Mouse (Mus musculus) heart, postnatal 0 days (tissue): Measurements from ENCODE around the gene Ube2d3. TPM values are rescaled to one million over a fixed set of nuclear protein-coding genes. Genes with fewer than 3 reads are reported as not detected.

Experiments
- ATAC-seq: fragments of 200-750 bp; cut with Nextera tagmentation; 2 replicates; pipeline ENCODE4 v1.8.0; 2017; ENCODE audit warnings: low read depth, moderate number of reproducible peaks, moderate library complexity; ENCODE audit not compliant: insufficient read depth
- DNase-seq: peaks from one replicate; pipeline ENCODE4 v3.0.0-alpha.2; 2016; ENCODE audit warnings: low spot score
- H3K27ac ChIP-seq: fragments of 300-500 bp; sonication (generic); 2 replicates; pipeline ENCODE4 v1.5.1; 2014; ENCODE audit warnings: low read depth, mild to moderate bottlenecking
- H3K27me3 ChIP-seq: fragments of 300-500 bp; sonication (generic); 2 replicates; pipeline ENCODE4 v1.6.1; 2014; ENCODE audit warnings: low read length, mixed read lengths; ENCODE audit not compliant: control insufficient read depth, insufficient read depth
- H3K36me3 ChIP-seq: fragments of 300-500 bp; sonication (generic); replicated peaks from 2 replicates; pipeline ENCODE4 v1.6.1; 2014; ENCODE audit warnings: low read length, mixed read lengths; ENCODE audit not compliant: control insufficient read depth, insufficient read depth
- H3K4me1 ChIP-seq: fragments of 300-500 bp; sonication (generic); 2 replicates; pipeline ENCODE4 v1.6.1; 2014; ENCODE audit warnings: antibody characterized with exemption; ENCODE audit not compliant: control insufficient read depth, insufficient read depth
- H3K4me2 ChIP-seq: fragments of 300-500 bp; sonication (generic); 2 replicates; pipeline ENCODE4 v1.6.1; 2014; ENCODE audit warnings: low read depth, mild to moderate bottlenecking, low read length, moderate library complexity
- H3K4me3 ChIP-seq: fragments of 300-500 bp; sonication (generic); 2 replicates; pipeline ENCODE4 v1.5.1; 2014; ENCODE audit warnings: low read depth, low read length
- H3K9ac ChIP-seq: fragments of 300-500 bp; sonication (generic); replicated peaks from 2 replicates; pipeline ENCODE4 v1.6.1; 2014; ENCODE audit warnings: low read depth, low read length, mixed read lengths
- H3K9me3 ChIP-seq: fragments of 300-500 bp; sonication (generic); replicated peaks from 2 replicates; pipeline ENCODE4 v1.6.1; 2016; ENCODE audit warnings: low read length; ENCODE audit not compliant: control insufficient read depth
- CTCF ChIP-seq: IDR thresholded peaks from 2 replicates; pipeline ENCODE4 v1.5.1; 2016; ENCODE audit warnings: antibody characterized with exemption, control low read depth, low read depth
- EP300 ChIP-seq: IDR thresholded peaks from 2 replicates; pipeline ENCODE4 v1.6.1; 2016; ENCODE audit warnings: antibody characterized with exemption, low read depth
- WGBS: fragments of 180-500 bp; shearing (Covaris S2); extraction: QIAGEN DNeasy Blood & Tissue Kit; methylation state at CpG from one replicate; pipeline ENCODE4 v1.1.7; 2014; 5-methylcytosine and 5-hydroxymethylcytosine counted together
- polyA plus RNA-seq: library from polyadenylated mRNA; unstranded; fragments of >200 nt; fragmentation: Nextera tagmentation; extraction: Ambion mirVana; gene quantifications from 2 replicates; pipeline ENCODE4 v1.2.1, GENCODE M21; 2015
- total RNA-seq: library from RNA; depleted of rRNA; stranded (reverse); fragments of >200 nt; gene quantifications from 2 replicates; pipeline ENCODE4 v1.2.3, GENCODE M21; 2014; ENCODE audit warnings: low replicate concordance

Ube2d3 gene
- total and polyA plus RNA-seq, 2 experiments from 2014 or later: 429 to 1,112 TPM

DNA sequence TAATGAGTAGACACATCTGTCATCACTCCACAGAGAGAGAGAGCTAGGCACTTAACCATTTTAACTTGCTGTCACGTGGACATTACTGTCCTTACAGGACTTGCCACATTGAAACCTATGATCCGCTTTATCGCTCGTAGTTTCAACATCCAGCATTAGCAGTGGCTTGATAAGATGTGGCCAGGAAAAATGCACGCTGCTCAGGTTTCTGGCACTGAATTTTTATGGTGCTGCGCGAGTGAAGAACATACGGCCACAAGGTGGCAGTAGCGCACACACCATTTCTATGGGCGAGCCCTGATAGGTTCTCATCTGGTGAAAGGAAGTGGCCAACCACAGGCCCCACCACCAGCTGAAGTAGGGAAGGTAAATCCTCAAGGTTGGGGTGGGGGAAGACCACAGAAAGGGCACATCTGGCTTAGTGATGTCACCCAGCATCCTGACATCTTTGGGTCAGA lies 35.7 kb upstream of the Ube2d3 start:
- ATAC-seq (peak; percentile 85), DNase-seq (peak; percentile 92)
- Histone ChIP-seq H3K9me3 (no peaks in the 10 kb centered on the region), H3K4me3 (no peak overlapping the region), H3K4me1 (peaks cover 10% of the 10 kb centered on the region), H3K4me2 (peak overlapping the region; percentile 24), H3K27me3 (no peaks in the 10 kb centered on the region), H3K9ac (no peak overlapping the region), H3K36me3 (peaks cover 11% of the 10 kb centered on the region; the same call in 1 of the 2 replicates), H3K27ac (peak overlapping the region; percentile 16; the same call in 1 of the 2 replicates)
- TF ChIP-seq EP300 (peak; percentile 72), CTCF (peak; percentile 95)
- 3% methylated on average over 10 of the region's 10 CpGs for WGBS

DNA sequence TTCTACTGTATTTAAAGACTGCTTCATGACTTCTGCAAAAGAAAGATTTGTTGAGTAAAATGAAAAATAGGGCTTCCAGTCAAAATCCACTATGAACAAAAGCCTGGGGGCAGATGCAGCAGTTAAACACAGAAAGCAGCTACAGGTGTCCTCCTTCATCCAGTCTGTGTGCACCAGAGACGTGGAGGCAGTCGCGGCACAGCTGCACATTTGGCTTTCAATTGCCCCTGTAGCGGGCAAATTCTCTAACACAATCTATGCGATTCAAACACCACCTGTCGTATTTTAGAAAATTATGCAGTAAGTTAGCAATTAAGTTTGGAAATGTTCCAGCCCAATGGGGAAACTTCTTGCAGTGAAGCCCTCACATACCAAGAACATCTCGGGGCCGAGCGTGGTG lies 34.7 kb upstream of the Ube2d3 start:
- no peak for ATAC-seq
- H3K9me3 ChIP-seq: no peaks in the 10 kb centered on the region
- 86% methylated on average over 9 of the region's 9 CpGs for WGBS
- no peak for TF ChIP-seq CTCF
- no peak for TF ChIP-seq EP300
- peaks cover 15% of the 10 kb centered on the region; the same call in 1 of the 2 replicates for H3K36me3 ChIP-seq
- no peak for DNase-seq
- H3K9ac ChIP-seq: no peak overlapping the region
- no peak overlapping the region for H3K4me3 ChIP-seq
- H3K27ac ChIP-seq: no peak overlapping the region
- H3K27me3 ChIP-seq: no peaks in the 10 kb centered on the region
- peaks cover 10% of the 10 kb centered on the region for H3K4me1 ChIP-seq
- H3K4me2 ChIP-seq: no peak overlapping the region

DNA sequence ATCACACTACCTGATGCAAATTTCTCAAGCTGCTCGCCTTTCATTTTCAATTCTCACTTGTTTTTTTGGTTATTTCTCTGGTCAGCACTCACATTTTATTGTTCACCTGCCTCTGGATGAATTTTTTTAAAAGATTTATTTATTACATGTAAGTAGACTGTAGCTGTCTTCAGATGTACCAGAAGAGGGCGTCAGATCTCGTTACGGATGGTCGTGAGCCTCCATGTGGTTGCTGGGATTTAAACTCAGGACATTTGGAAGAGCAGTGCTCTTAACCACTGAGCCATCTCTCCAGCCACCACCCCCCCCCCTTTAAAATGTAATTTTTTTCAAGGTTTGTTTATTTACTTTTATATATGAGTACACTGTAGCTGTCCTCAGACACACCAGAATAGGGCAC lies 34.1 kb upstream of the Ube2d3 start:
- 0 out of 2 replicates have a peak, but pooled peaks have one; percentile 12 for TF ChIP-seq CTCF
- no peak for TF ChIP-seq EP300
- peaks cover 18% of the 10 kb centered on the region; the same call in 1 of the 2 replicates for H3K36me3 ChIP-seq
- H3K4me3 ChIP-seq: no peak overlapping the region
- H3K4me2 ChIP-seq: no peak overlapping the region
- H3K4me1 ChIP-seq: peaks cover 10% of the 10 kb centered on the region
- H3K9me3 ChIP-seq: no peaks in the 10 kb centered on the region
- no peak overlapping the region for H3K27ac ChIP-seq
- 64% methylated on average over 5 of the region's 5 CpGs for WGBS
- no peaks in the 10 kb centered on the region for H3K27me3 ChIP-seq
- DNase-seq (no peak), ATAC-seq (no peak)
- no peak overlapping the region for H3K9ac ChIP-seq

DNA sequence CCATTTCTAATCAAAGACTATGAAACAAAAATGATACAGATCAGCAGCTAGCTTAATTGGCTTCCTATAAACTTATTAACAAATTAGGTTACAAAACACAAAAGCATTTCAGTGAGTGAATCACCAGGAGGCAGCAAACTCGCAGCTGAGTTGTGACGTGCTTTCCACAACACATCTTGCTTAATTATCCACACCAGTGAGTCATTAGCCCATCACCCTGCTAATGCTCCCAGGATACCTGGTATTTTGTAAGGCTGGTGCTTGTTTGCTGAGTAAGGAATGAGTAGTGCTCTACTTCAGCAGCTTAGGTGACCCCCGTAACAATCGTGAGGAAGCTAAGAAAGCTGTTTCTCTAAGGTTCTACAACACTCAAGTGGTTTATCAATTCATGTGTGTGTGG lies 33.4 kb upstream of the Ube2d3 start:
- 79% methylated on average over 4 of the region's 4 CpGs for WGBS

DNA sequence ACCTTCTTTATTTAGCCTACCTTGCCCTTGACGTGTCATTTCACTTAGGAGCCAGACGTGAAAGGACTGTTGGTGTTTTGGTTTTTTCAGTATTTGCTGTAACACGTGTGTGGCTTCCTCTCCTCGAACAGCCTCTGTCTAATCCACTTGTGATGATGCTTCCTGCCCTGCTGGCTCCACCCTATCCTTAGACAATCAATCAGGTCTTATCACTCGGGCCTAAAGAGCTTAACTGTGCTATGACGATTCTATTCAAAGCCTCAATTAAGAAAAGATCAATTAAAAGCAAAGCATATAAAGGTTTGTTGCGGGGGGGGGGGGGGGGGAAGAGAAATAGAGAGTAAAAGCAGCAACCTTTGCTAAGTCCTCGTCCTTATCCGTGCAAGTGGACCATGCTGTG lies 30.6 kb upstream of the Ube2d3 start:
- 56% methylated on average over 9 of the region's 9 CpGs for WGBS
- H3K9ac ChIP-seq: no peak overlapping the region
- ATAC-seq: no peak

More for the DNA sequence above, 33.4 kb upstream of the Ube2d3 start:
- Histone ChIP-seq H3K9me3 (no peaks in the 10 kb centered on the region), H3K27ac (no peak overlapping the region), H3K36me3 (peaks cover 24% of the 10 kb centered on the region; the same call in 1 of the 2 replicates), H3K27me3 (no peaks in the 10 kb centered on the region), H3K4me3 (no peak overlapping the region), H3K4me2 (no peak overlapping the region), H3K9ac (no peak overlapping the region), H3K4me1 (peaks cover 10% of the 10 kb centered on the region)
- no peak for ATAC-seq
- DNase-seq: no peak
- TF ChIP-seq EP300 (no peak), CTCF (no peak)

DNA sequence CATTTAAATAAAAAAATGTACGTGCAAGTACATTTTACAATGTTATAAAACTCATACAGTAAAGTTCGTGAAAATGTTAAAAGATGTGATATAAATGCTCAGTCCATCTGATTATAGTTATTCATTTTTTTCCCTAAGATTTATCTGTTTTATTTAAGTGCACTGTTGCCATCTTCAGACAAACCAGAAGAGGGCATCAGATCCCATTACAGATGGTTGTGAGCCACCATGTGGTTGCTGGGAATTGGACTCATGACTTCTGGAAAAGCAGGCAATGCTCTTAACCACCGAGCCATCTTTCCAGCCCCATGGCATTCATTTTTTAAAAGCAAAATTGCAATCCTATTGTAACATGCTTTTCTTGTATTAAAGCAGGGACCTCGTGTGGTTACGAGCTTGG lies 28.7 kb upstream of the Ube2d3 start:
- Histone ChIP-seq H3K4me3 (no peak overlapping the region), H3K4me2 (no peak overlapping the region), H3K9ac (no peak overlapping the region), H3K27me3 (no peaks in the 10 kb centered on the region), H3K36me3 (peaks cover 33% of the 10 kb centered on the region; the same call in 1 of the 2 replicates), H3K27ac (no peak overlapping the region), H3K4me1 (peaks cover 15% of the 10 kb centered on the region; the same call in 1 of the 2 replicates), H3K9me3 (no peaks in the 10 kb centered on the region)
- DNase-seq (no peak), ATAC-seq (no peak)
- WGBS: 98% methylated on average over 5 of the region's 5 CpGs
- TF ChIP-seq CTCF (no peak), EP300 (no peak)

More for the DNA sequence above, 30.6 kb upstream of the Ube2d3 start:
- Histone ChIP-seq H3K36me3 (peaks cover 33% of the 10 kb centered on the region; the same call in 1 of the 2 replicates), H3K9me3 (no peaks in the 10 kb centered on the region), H3K4me1 (peaks cover 10% of the 10 kb centered on the region), H3K4me2 (no peak overlapping the region), H3K27me3 (no peaks in the 10 kb centered on the region), H3K4me3 (no peak overlapping the region), H3K27ac (no peak overlapping the region)
- DNase-seq: no peak
- TF ChIP-seq EP300: no peak
- no peak for TF ChIP-seq CTCF
